Mouse (Mus musculus): ENCODE data around the gene Zbp1. TPM values are rescaled to one million over a fixed set of nuclear protein-coding genes. Genes with fewer than 3 reads are reported as not detected.

The Zbp1 gene
- total RNA-seq, 2 experiments from 2014 or later = 0.30 TPM; not detected in 1

DNA sequence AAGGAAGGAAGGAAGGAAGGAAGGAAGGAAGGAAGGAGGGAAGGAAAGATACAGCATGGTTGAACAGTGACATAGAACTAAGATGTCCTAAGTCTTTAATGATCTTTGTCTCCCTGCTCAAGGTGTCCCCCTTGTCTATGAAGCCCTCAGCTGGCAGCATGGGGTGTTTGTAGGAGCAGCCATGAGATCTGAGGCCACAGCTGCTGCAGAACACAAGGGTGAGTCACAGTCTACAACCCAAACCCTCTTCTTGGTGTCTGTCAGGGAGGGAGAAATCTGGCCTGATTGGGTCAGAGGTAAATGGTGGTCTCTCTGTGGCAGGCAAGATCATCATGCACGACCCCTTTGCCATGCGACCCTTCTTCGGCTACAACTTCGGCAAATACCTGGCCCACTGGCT is 60.9 kb downstream of the Zbp1 start:
- DNase-seq (ENCODE audit: low spot score in 2 of 2) = no peak

DNA sequence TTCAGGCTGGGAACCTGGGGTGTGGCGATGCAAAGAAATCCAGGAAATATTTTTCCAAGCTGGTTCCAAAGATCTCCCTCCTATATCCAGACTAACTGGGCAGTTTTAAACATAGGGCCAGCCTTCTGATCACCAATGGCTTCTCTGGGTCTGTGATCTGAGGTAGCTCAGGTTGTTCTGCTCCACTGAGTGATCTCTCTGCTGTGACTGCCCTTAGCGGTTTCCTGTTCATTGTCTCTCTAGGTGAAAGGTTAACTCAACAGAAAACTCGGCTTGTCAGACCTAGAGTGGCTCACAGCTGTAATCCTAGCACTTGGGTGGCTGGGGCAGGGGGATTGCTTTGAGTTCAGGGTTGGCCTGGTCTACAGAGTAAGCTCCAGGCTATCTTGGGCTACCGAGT is 61.3 kb downstream of the Zbp1 start:
- no peak for DNase-seq (ENCODE audit: low spot score in 2 of 2)

- DNase-seq (ENCODE audit: low spot score in 2 of 2) = no peak
Measured at GRCm38 (mm10) chr2:173156923-173157322, 61.8 kb downstream of the Zbp1 start.

Other genes with a start within 250 kb of the Zbp1 start
- gene Spo11, start 241.2 kb downstream of the Zbp1 start, total RNA-seq (2021) = not detected
- gene Rae1, start 218.8 kb downstream of the Zbp1 start, total RNA-seq (2021) = 10 to 100 TPM; 70.3 to 75.5 TPM
- gene Rbm38, start 198.4 kb downstream of the Zbp1 start, total RNA-seq (2021) = 1 to 10 TPM; 4.5 to 4.7 TPM
- gene Ctcfl, start 99.4 kb downstream of the Zbp1 start, total RNA-seq (2021) = not detected
- gene Pck1, start 65.9 kb downstream of the Zbp1 start, total RNA-seq (2021) = not detected
- 10 to 100 TPM; 22.6 to 23.8 TPM for gene Pmepa1, start 57.6 kb upstream of the Zbp1 start, total RNA-seq (2021)